Mouse (Mus musculus) E14TG2a.4 (cell line): ENCODE measurements at regions not wholly inside any gene's neighbourhood (a gene's known extent, or its start where the extent isn't known, plus 50 kb on each side); places are given as distances from the start of the nearest gene placed in this dataset.

ENCODE experiments used
- CTCF ChIP-seq: conservative IDR thresholded peaks from 2 replicates; pipeline ENCODE4 v1.5.1; 2014; ENCODE audit warnings: low read length
- NANOG ChIP-seq: IDR thresholded peaks from 2 replicates; pipeline ENCODE4 v1.6.1; 2014; ENCODE audit warnings: borderline replicate concordance, low read length, mixed read lengths

DNA sequence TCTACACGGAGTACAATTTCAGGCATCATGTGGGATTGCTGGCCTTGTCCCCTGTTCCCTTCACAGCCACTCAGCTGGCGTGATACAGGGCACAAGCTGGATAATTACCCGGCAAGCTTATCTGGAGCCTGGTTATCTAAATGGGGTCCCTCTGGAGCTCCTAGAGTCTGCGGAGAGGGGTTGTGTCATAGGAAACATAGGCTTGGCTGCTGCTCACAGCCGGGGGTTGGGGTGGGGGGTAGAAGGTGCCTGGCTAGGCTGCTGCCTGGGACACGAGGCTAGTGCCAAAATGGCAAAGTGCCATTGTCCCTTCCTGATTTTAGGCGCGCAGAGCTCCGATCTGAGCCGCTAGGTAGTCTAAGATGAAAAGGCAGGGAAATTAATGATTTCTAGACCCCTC is 88.6 kb downstream of the Phlda1 start:
- TF ChIP-seq CTCF = no peak
- TF ChIP-seq NANOG = no peak
